Mouse (Mus musculus): ENCODE results near the gene Bglap. TPM values are rescaled to one million over a fixed set of nuclear protein-coding genes. Genes with fewer than 3 reads are reported as not detected.
A peak's percentile ranks its signal among the peaks of the same experiment; 100 is the strongest.

Gene Bglap
- polyA plus RNA-seq, 1 experiment from 2014 or later: 0.84 TPM

GRCm38 (mm10) chr3:88359989-88360388 lies 24.3 kb downstream of the Bglap start:
- peak overlapping the region; percentile 32; the same call in 1 of the 2 replicates for H3K27ac ChIP-seq
- peaks cover 14% of the 10 kb centered on the region for H3K27me3 ChIP-seq (ENCODE audit: poor library complexity, severe bottlenecking)
- peaks cover 29% of the 10 kb centered on the region for H3K4me1 ChIP-seq
- no peak for DNase-seq (ENCODE audit: extremely low spot score, low spot score)
- H3K9me3 ChIP-seq: no peaks in the 10 kb centered on the region
- peaks cover 82% of the 10 kb centered on the region for H3K36me3 ChIP-seq (replicated peaks)
- WGBS: 75% methylated on average over 3 of the region's 3 CpGs
- H3K4me3 ChIP-seq: no peak overlapping the region

- WGBS: 82% methylated on average over 5 of the region's 5 CpGs
- peak overlapping the region; percentile 32; the same call in 1 of the 2 replicates for H3K27ac ChIP-seq
- H3K4me3 ChIP-seq: no peak overlapping the region
- DNase-seq (ENCODE audit: extremely low spot score, low spot score): no peak
- peaks cover 25% of the 10 kb centered on the region for H3K4me1 ChIP-seq
- no peaks in the 10 kb centered on the region for H3K9me3 ChIP-seq
- H3K36me3 ChIP-seq (replicated peaks): peaks cover 86% of the 10 kb centered on the region
- peaks cover 10% of the 10 kb centered on the region for H3K27me3 ChIP-seq (ENCODE audit: poor library complexity, severe bottlenecking)
These were observed 24.7 kb downstream of the Bglap start for GRCm38 (mm10) chr3:88359584-88359983.

GRCm38 (mm10) chr3:88354396-88355165 lies 29.7 kb downstream of the Bglap start:
- 93% methylated on average over 8 of the region's 8 CpGs for WGBS
- Histone ChIP-seq H3K27me3 (ENCODE audit: poor library complexity, severe bottlenecking) (no peaks in the 10 kb centered on the region), H3K9me3 (no peaks in the 10 kb centered on the region), H3K4me3 (no peak overlapping the region), H3K36me3 (replicated peaks) (peaks cover 100% of the 10 kb centered on the region), H3K4me1 (no peaks in the 10 kb centered on the region), H3K27ac (no peak overlapping the region)
- DNase-seq (ENCODE audit: extremely low spot score, low spot score): no peak

- Histone ChIP-seq H3K9me3 (no peaks in the 10 kb centered on the region), H3K27me3 (ENCODE audit: poor library complexity, severe bottlenecking) (no peaks in the 10 kb centered on the region), H3K36me3 (replicated peaks) (peaks cover 100% of the 10 kb centered on the region), H3K27ac (no peak overlapping the region), H3K4me1 (no peaks in the 10 kb centered on the region), H3K4me3 (no peak overlapping the region)
- no peak for DNase-seq (ENCODE audit: extremely low spot score, low spot score)
- WGBS: 94% methylated on average over 9 of the region's 9 CpGs
These were observed 31.4 kb downstream of the Bglap start for GRCm38 (mm10) chr3:88352907-88353306.

GRCm38 (mm10) chr3:88350732-88351131 lies 33.5 kb downstream of the Bglap start:
- Histone ChIP-seq H3K27ac (no peak overlapping the region), H3K4me3 (no peak overlapping the region), H3K9me3 (no peaks in the 10 kb centered on the region), H3K36me3 (replicated peaks) (peaks cover 100% of the 10 kb centered on the region), H3K27me3 (ENCODE audit: poor library complexity, severe bottlenecking) (no peaks in the 10 kb centered on the region), H3K4me1 (no peaks in the 10 kb centered on the region)
- WGBS: 95% methylated on average over 13 of the region's 13 CpGs
- no peak for DNase-seq (ENCODE audit: extremely low spot score, low spot score)

- WGBS: 91% methylated on average over 3 of the region's 3 CpGs
- no peak for DNase-seq (ENCODE audit: extremely low spot score, low spot score)
- peaks cover 53% of the 10 kb centered on the region for H3K36me3 ChIP-seq (replicated peaks)
- H3K27ac ChIP-seq: no peak overlapping the region
- no peak overlapping the region for H3K4me3 ChIP-seq
- no peaks in the 10 kb centered on the region for H3K27me3 ChIP-seq (ENCODE audit: poor library complexity, severe bottlenecking)
- no peaks in the 10 kb centered on the region for H3K9me3 ChIP-seq
- H3K4me1 ChIP-seq: peaks cover 38% of the 10 kb centered on the region
These were observed 45.3 kb downstream of the Bglap start for GRCm38 (mm10) chr3:88339006-88339405.

- Histone ChIP-seq H3K4me3 (no peak overlapping the region), H3K36me3 (replicated peaks) (peaks cover 48% of the 10 kb centered on the region), H3K4me1 (peaks cover 41% of the 10 kb centered on the region), H3K27ac (no peak overlapping the region), H3K9me3 (no peaks in the 10 kb centered on the region), H3K27me3 (ENCODE audit: poor library complexity, severe bottlenecking) (no peaks in the 10 kb centered on the region)
- DNase-seq (ENCODE audit: extremely low spot score, low spot score): no peak
- 92% methylated on average over 7 of the region's 7 CpGs for WGBS
These were observed 45.9 kb downstream of the Bglap start for GRCm38 (mm10) chr3:88338316-88338715.

- H3K36me3 ChIP-seq (replicated peaks): peaks cover 48% of the 10 kb centered on the region
- H3K27me3 ChIP-seq (ENCODE audit: poor library complexity, severe bottlenecking): no peaks in the 10 kb centered on the region
- H3K9me3 ChIP-seq: no peaks in the 10 kb centered on the region
- 92% methylated on average over 11 of the region's 11 CpGs for WGBS
- H3K4me3 ChIP-seq: peak overlapping the region; percentile 94
- peaks cover 41% of the 10 kb centered on the region for H3K4me1 ChIP-seq
- H3K27ac ChIP-seq: no peak overlapping the region
- no peak for DNase-seq (ENCODE audit: extremely low spot score, low spot score)
These were observed 46.8 kb downstream of the Bglap start for GRCm38 (mm10) chr3:88337367-88338020.

GRCm38 (mm10) chr3:88336058-88337013 lies 47.9 kb downstream of the Bglap start, which contains the start of the genes Tmem79 and Smg5:
Tmem79 (minus strand) TSS chr3:88336148.
Smg5 (plus strand) TSS chr3:88336260.
- DNase-seq (ENCODE audit: extremely low spot score, low spot score): peak; percentile 97
- Histone ChIP-seq H3K9me3 (no peaks in the 10 kb centered on the region), H3K4me1 (peaks cover 41% of the 10 kb centered on the region), H3K36me3 (replicated peaks) (peaks cover 41% of the 10 kb centered on the region), H3K27me3 (ENCODE audit: poor library complexity, severe bottlenecking) (no peaks in the 10 kb centered on the region), H3K4me3 (peak within 1 kb of the TSS; percentile 94), H3K27ac (peak within 1 kb of the TSS; percentile 99)
- WGBS: 3% methylated on average over 60 of the region's 66 CpGs

GRCm38 (mm10) chr3:88335436-88336053 lies 48.7 kb downstream of the Bglap start:
- H3K36me3 ChIP-seq (replicated peaks): peaks cover 36% of the 10 kb centered on the region
- peak overlapping the region; percentile 94 for H3K4me3 ChIP-seq
- H3K27ac ChIP-seq: peak overlapping the region; percentile 99
- WGBS: 3% methylated on average over 27 of the region's 27 CpGs
- DNase-seq (ENCODE audit: extremely low spot score, low spot score): no peak
- no peaks in the 10 kb centered on the region for H3K27me3 ChIP-seq (ENCODE audit: poor library complexity, severe bottlenecking)
- peaks cover 41% of the 10 kb centered on the region for H3K4me1 ChIP-seq
- H3K9me3 ChIP-seq: no peaks in the 10 kb centered on the region

GRCm38 (mm10) chr3:88334902-88335435 lies 49.3 kb downstream of the Bglap start:
- DNase-seq (ENCODE audit: extremely low spot score, low spot score): no peak
- Histone ChIP-seq H3K9me3 (no peaks in the 10 kb centered on the region), H3K27ac (peak overlapping the region; percentile 99), H3K4me3 (peak overlapping the region; percentile 94), H3K36me3 (replicated peaks) (peaks cover 37% of the 10 kb centered on the region), H3K4me1 (peaks cover 41% of the 10 kb centered on the region), H3K27me3 (ENCODE audit: poor library complexity, severe bottlenecking) (no peaks in the 10 kb centered on the region)
- 40% methylated on average over 3 of the region's 3 CpGs for WGBS

Data from forebrain, embryonic 10.5 days (tissue).